Comparison of ENCODE assay signal across 23 mouse cellular contexts in the genomic region with DNA sequence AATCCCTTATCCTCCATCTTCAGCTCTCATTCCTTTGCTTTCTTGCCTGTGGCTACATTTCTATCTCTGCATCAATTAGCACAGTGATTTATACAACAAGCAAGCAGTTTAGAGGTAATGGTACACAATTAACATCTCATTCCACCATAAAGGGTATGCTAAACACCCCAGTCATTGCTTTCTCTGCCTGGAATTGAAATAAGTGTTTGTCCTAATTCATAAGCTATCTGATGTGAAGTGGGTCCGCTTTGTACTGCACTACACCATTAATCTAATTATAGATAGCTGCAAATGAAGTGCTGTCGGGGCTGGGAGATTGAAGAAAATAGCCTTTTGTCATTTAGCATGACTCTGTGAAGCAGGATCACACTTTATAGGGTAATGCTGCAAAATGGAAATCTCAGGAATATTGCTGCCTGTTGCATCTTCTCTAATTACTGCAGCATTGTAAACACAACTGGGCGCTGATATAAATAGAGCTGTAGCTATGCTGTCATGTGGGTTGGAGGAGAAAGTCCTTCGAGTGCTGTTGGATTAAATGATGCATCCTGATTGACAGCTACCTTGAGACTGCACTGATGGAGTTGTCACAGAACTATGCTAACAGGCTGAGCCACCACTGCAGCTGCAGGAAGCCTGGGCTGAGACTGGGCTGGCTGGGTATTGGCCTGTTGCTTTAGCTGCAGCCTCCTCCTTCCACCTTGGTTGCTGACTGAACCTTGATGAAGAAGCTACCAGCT. TPM values are rescaled to one million over a fixed set of nuclear protein-coding genes. Genes with fewer than 3 reads are reported as not detected.
A peak's percentile ranks its signal among the peaks of the same experiment; 100 is the strongest.
DNase-seq lines count a peak whose midpoint lies in the region; ATAC-seq and TF ChIP-seq lines count a peak whose summit lies in the region.
"Had no signal": no experiment of that assay in that cellular context is flagged by ENCODE, and none has a peak within 500 bp of the region (broad histone marks: within the 10 kb centered on the region; RNA-seq: fewer than 3 reads in every experiment).

No protein-coding gene starts in this region.

- H3K9me3 ChIP-seq in forebrain, embryonic 14.5 days (replicated peaks; ENCODE audit: control insufficient read depth, low read length): no peaks in the 10 kb centered on the region
- no peaks in the 10 kb centered on the region for H3K9me3 ChIP-seq in neural tube, embryonic 12.5 days
- H3K9me3 ChIP-seq: heart, embryonic 13.5 days; megakaryocyte, embryonic 14.5 days had no signal

- H3K4me2 ChIP-seq in forebrain, embryonic 14.5 days (ENCODE audit: low read length): no peak overlapping the region
- no peak overlapping the region for H3K4me2 ChIP-seq in neural tube, embryonic 12.5 days (replicated peaks)
- H3K4me2 ChIP-seq: heart, embryonic 13.5 days; liver, embryonic 11.5 days had no signal

- DNase-seq in layer of hippocampus, adult 2 months (ENCODE audit: low spot score in 2 of 2): no peak
- no peak for DNase-seq in layer of hippocampus, postnatal 36 days
- peak; percentile 18 for DNase-seq in ZHBTc4 (ENCODE audit: low read depth, low spot score)
- peak; percentile 82 for DNase-seq in forebrain, embryonic 14.5 days (ENCODE audit: low spot score)
- no peak for DNase-seq in cerebellum, adult 9-10 months
- no peak for DNase-seq in embryo, embryonic 11 days
- DNase-seq in gastrocnemius, adult 18-20 months (ENCODE audit: low spot score): no peak
- DNase-seq: adrenal gland, adult 2 months; B cell, adult 2 months; cerebellum, postnatal 10 days; heart, adult 18-20 months; heart, postnatal 4 days; kidney, postnatal 4 days; lung, adult 18-20 months; lung, postnatal 14 days; right cerebral cortex, postnatal 14 days; spleen, adult 18-20 months; thymus, postnatal 36 days had no signal

- H3K36me3 ChIP-seq in forebrain, embryonic 14.5 days (ENCODE audit: control insufficient read depth, insufficient read depth, low read length): no peaks in the 10 kb centered on the region
- no peaks in the 10 kb centered on the region for H3K36me3 ChIP-seq in neural tube, embryonic 12.5 days
- H3K36me3 ChIP-seq: heart, embryonic 13.5 days had no signal

- TF ChIP-seq CTCF in layer of hippocampus, adult 2 months (conservative IDR thresholded peaks at IDR 0.05): no peak

- peak; percentile 80 for ATAC-seq in forebrain, embryonic 14.5 days
- peak; percentile 47 for ATAC-seq in neural tube, embryonic 12.5 days (ENCODE audit: low FRiP score, low read depth)
- ATAC-seq: intestine, embryonic 16.5 days had no signal

- H3K4me1 ChIP-seq in forebrain, embryonic 14.5 days (ENCODE audit: control insufficient read depth, insufficient read depth, low read length): peaks cover 26% of the 10 kb centered on the region; the same call in 1 of the 2 replicates
- peaks cover 15% of the 10 kb centered on the region for H3K4me1 ChIP-seq in neural tube, embryonic 12.5 days
- H3K4me1 ChIP-seq: megakaryocyte, embryonic 14.5 days had no signal

- H3K4me3 ChIP-seq in layer of hippocampus, adult 2 months: no peak overlapping the region
- no peak overlapping the region for H3K4me3 ChIP-seq in forebrain, embryonic 14.5 days (ENCODE audit: low read depth, low read length)
- no peak overlapping the region for H3K4me3 ChIP-seq in neural tube, embryonic 12.5 days
- H3K4me3 ChIP-seq: heart, embryonic 13.5 days; megakaryocyte, embryonic 14.5 days had no signal

- peaks cover 5% of the 10 kb centered on the region; the same call in 1 of the 2 replicates for H3K27me3 ChIP-seq in forebrain, embryonic 14.5 days (replicated peaks; ENCODE audit: control insufficient read depth, insufficient read depth, low read length)
- H3K27me3 ChIP-seq in neural tube, embryonic 12.5 days (replicated peaks): 0 out of 2 replicates have a peak, but pooled peaks cover 3% of the 10 kb centered on the region
- H3K27me3 ChIP-seq: heart, embryonic 13.5 days had no signal

- no peak overlapping the region for H3K9ac ChIP-seq in forebrain, embryonic 14.5 days (ENCODE audit: low read length)
- H3K9ac ChIP-seq in neural tube, embryonic 12.5 days: no peak overlapping the region
- H3K9ac ChIP-seq: heart, embryonic 13.5 days had no signal

- 4% methylated on average over 4 of the region's 4 CpGs for WGBS in forebrain, embryonic 14.5 days
- WGBS in neural tube, embryonic 12.5 days: 40% methylated on average over 4 of the region's 4 CpGs

- peak overlapping the region; percentile 6; the same call in 1 of the 2 replicates for H3K27ac ChIP-seq in layer of hippocampus, adult 2 months
- no peak overlapping the region for H3K27ac ChIP-seq in forebrain, embryonic 14.5 days (ENCODE audit: low read depth, low read length)
- no peak overlapping the region for H3K27ac ChIP-seq in neural tube, embryonic 12.5 days
- H3K27ac ChIP-seq: heart, embryonic 13.5 days had no signal

RNA-seq across cellular contexts. Expression of a gene that starts 41.5 kb away (rescaled TPM):
- 10 to 100 TPM; 32.1 to 34.3 TPM for total RNA-seq in layer of hippocampus, adult 2 months (2021)
- 10 to 100 TPM; 27.4 to 36.3 TPM for total RNA-seq in layer of hippocampus, postnatal 36 days (2021)
- 6.9 and 7.7 TPM in 2 replicates for polyA plus RNA-seq in forebrain, embryonic 14.5 days (2014; fragmentation: Nextera tagmentation; extraction: Ambion mirVana)
- polyA plus RNA-seq in neural tube, embryonic 12.5 days (2016; fragmentation: Nextera tagmentation; extraction: Ambion mirVana): 4.9 and 5.5 TPM in 2 replicates
- total RNA-seq in gastrocnemius, adult 18-20 months (2021): 10 to 100 TPM; 16.1 to 18.6 TPM

Comparison
In these comparisons a context has a peak if more than half of its experiments do, and no peak if none do; other contexts are left out.
1. DNase-seq: peak in ZHBTc4 (single experiment) and forebrain, embryonic 14.5 days (single experiment); none in layer of hippocampus, adult 2 months (0 of 2), layer of hippocampus, postnatal 36 days (0 of 2), cerebellum, adult 9-10 months (single experiment), embryo, embryonic 11 days (single experiment) and gastrocnemius, adult 18-20 months (single experiment).